Mouse (Mus musculus) retina, adult 2 months (tissue): ENCODE results near the gene Ppil3.

Experiments
- DNase-seq: peaks from one replicate; pipeline ENCODE4 v3.0.0-alpha.2; 2012; ENCODE audit warnings: low read depth, low spot score

Ppil3 gene

DNA sequence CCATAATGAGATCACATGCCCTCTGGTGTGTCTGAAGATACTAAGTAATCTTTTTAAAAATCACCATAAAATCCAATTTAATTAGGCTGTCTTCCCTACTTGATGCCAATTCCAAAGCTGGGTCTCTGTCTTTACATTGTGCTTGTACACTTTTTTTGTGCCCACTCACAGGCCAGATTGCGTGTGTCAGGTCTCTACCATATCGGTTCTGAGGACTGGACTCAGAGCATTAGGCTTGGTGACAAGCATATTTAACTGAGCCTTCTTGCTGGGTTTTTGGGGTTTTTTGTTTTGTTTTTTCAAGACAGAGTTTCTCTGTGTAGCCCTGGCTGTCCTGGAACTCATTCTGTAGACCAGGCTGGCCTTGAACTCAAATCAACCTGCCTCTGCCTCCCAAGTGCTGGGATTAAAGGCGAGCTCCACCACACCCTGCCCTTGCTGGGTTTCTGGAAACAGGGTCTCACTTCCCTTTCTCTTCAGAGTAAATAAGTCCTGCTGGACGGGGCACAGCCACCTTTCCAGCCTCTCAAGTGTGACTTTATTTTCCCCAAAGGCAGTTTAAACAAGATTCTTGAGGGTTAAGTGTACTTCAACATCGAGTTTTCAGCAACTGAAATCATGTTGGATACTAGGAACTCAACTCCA, 35.6 kb downstream of the Ppil3 start:
- DNase-seq: no peak

DNA sequence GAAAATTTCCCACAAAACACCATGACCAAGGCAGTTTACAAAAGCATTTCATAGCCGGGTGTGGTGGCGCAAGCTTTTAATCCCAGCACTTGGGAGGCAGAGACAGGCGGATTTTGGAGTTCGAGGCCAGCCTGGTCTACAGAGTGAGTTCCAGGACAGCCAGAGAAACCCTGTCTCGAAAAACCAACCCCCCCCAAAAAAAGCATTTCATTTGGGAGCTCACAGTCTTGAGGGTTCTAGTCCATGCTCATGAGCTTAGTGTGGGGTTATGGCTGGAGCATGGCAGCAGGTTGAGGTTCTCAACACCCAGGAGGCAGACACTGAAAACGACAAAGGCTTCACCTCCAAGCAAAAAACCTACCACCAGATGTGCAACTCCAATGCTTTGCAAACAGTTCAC, 37.1 kb downstream of the Ppil3 start:
- no peak for DNase-seq

DNA sequence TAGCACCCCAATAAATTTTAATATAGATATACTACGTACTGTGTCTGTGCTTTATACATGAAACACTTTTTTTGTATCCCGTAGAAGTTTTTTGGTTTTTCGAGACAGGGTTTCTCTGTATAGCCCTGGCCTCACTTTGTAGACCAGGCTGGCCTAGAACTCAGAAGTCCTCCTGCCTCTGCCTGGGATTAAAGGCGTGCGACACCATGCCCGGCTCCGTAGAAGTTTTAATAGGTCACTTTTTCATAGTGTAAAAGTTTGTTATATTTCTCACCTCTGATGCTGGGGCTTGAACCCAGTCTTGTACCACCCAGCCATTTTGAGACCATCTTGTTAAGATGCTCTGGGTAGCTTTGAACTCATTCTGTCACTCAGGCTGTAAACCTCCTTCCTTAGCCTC, 38.0 kb downstream of the Ppil3 start:
- DNase-seq: no peak

DNA sequence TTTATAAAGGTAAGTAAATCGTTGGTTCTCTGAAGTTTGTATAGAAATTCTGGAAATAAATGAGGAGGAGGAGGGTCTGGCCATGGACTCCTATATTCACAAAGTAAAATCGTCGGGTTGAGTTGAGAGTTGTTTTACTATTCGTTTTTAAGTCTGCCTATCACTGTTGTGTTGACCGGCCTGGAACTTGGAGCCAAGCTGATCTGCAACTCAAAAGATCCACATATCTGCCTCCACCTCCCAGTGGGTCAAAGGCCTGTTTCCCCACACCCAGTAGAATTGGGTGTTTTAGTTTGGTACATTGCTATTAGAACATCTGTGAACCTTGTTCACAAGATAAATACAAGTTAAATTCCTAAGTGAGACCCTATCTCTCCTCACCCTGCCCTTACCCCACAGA, 41.5 kb downstream of the Ppil3 start:
- no peak for DNase-seq

DNA sequence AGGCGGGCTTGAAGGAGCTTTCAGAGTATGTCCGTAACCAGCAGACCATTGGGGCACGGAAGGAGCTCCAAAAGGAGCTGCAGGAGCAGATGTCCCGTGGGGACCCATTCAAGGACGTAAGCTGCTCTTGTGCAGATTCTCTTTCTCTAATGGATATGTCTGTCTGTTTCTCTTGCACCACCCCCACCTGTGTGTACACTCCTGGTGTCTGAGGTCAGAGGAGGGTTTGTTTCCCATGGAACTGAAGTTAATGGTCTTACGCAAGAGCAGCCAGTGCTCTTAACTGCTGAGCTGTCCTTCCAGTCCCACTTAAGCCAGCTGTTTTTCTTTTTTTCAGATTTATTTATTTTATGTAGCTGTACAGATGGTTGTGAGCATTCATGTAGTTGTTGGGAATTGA, 43.9 kb downstream of the Ppil3 start:
- no peak for DNase-seq

- no peak for DNase-seq
These were observed 47.6 kb downstream of the Ppil3 start for GRCm38 (mm10) chr1:58397731-58398130.

DNA sequence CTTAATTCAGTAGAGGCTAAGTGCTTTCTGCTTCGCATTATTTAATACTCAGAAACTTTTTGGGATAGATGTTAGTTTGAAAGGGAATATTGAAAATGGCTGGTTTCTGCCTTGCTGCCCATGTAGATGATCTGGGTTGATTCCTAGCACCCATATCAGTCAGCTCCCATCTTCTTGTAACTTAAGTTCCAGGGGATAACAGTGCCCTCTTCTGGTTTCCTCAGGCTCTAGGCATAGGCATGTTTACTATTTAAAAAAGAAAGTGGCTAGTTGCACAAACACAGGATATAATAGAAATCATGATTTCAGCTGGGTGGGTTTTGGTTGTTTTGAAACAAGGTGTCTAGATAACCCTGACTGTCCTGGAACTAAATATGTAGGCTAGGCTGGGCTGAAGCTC, 49.1 kb downstream of the Ppil3 start:
- DNase-seq: no peak

DNA sequence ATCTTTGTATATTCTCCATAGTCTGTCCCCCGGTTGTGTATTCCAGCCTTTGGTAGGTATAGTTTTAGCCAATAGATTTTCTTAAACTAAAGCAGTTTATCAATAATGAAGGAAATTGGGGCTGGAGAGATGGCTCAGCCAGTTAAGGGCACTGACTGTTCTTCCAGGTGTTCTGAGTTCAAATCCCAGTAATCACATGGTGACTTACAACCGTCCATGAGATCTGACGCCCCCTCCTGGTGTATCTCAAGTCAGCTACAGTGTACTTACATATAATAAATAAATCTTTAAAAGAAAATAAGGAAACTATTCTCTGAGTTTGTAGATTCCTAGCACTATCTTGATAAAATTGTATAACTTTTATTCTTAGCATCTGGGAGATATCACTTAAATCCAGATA, 49.9 kb downstream of the Ppil3 start:
- DNase-seq: no peak

- no peak for DNase-seq
These were observed 51.7 kb downstream of the Ppil3 start for GRCm38 (mm10) chr1:58393284-58394195.

DNA sequence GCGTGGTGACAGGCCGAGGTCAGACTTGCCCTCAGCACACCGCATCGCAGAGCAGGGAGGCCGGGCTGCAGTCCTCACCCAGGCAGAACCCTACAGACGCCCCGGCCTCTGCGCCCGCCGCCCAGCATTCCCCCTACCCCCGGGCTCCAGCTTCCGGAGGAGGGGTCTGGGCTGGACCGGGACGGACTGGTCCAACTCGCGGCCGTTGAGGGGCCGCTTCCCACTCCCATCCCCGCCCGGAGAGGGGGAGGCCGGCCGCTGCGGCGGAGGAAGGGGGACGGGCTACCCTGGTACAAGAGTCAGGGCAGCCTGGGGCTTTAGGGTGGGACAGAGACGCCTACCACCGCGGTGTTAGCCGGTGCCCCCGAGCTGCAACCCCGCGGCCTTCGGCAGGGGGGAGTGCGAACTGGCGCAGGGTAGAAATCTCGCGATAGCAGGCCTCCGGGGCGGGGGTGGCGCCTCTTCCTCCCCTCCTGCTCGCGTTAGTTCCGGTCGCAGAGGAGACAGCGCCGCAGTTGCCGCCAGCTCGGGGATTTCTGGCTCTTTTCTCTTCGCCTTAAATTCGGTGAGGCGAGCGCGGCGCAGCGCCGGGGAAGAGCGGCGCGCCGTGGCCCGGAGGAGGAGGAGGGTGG, 52.5 kb downstream of the Ppil3 start, which contains the start of gene Bzw1:
TSS of gene Bzw1 (plus strand) at position 247 of the 632 bp plus-strand sequence.
- peak; percentile 84 for DNase-seq

DNA sequence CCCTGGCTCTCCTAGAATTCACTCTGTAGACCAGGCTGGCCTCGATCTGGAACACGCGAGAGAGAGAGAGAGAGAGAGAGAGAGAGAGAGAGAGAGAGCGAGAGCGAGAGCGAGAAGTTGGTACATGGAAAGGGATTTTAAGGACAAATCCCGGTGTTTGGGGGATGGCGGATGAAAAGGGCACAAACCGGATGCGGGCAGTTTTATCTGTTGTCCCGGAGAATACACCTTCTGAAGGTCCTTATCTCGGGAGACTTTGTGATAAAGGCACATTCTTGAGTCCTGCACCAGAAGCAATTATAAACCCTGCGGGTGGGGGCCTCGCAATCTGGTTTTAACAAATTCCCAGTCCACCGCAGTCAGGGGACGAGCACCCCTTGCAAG, 53.0 kb downstream of the Ppil3 start:
- peak; percentile 9 for DNase-seq

GRCm38 (mm10) chr1:58391421-58392267, 53.6 kb downstream of the Ppil3 start:
- no peak for DNase-seq

DNA sequence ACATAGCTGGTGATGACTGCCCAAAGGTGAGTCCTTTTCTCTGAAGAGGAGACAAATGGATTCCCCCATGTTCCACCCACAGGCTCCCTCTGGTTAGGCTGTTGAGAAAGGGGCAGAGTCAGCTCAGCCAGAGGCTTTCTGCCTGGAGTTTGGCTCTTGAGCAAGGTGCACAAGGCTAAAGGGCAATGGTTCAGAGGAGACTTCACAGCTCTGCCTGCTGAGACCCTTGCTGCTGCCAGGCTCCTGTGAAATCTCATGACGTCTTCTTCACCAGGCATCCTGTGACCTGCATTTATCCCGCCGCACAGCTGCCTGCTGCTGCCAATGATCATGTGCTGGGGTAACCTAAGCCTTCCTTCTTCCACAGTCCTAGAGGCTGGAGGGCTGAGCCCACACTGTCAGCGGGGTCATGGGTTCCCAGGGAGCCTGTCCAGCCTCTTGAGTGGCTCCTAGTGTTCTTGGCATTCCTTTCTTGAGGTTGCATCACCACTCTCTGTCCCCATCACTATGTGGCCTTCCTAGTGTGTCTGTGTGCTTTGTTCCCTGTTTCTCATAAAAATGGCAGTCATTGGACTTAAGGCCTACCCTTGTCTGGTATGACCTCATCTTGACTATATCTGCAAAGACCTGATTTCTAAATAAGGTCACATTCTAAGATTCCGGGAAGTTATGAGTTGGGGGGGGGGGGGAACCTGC, 62.6 kb downstream of the Ppil3 start:
- no peak for DNase-seq
